Mouse (Mus musculus): ENCODE measurements around the gene Ly6g5b.
"Not testable (repeated sequence)": the region's sequence is repeated elsewhere in the genome, so short reads cannot be mapped to it uniquely, and the experiment has no call there.

Ly6g5b gene

DNA sequence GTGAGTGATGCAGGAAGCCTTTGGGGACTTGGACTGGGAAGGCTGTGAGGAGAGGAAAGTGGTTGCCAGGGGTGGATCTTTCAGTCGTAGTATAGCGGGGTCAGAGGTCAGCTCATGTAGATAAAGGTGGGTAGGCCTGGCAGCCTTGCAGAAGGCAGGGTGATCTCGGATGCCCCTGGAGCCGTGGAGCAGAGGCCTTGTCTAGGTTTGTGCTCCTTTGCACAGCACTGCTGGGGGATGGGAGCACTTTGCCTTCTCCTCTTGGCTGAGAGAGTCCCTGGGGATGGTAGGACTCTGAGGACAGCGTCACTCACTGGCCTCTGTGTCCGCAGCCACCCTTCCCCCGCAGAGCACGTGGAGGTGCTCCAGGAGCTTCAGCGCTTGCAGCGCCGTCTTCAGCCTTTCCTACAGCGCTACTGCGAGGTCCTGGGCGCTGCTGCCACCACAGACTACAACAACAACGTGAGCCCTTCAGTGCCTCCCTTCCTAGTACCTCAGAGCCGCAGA, 25.3 kb upstream of the Ly6g5b start:
- intact Hi-C loops (cut with DNase I), result no loop called here

DNA sequence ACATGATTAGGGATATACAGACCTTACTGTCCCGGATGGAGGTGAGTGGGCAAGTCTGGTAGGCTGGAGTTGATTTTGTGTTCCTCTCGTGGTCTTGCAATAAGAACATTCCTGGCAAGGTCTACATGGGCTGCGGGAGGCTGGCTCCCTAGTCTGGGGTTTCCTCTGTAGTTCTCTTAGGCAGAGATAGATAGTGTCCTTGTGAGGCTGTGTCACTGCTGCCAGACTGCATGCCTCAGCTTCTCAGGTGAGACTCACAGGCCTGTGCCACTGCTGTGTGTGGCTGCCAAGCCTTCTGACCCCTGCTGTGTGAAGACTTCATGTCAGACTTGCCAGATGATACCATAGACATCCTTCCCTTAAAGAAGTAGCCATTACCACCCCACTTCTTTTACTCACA, 24.0 kb upstream of the Ly6g5b start:
- intact Hi-C loops (cut with DNase I), result no loop called here

DNA sequence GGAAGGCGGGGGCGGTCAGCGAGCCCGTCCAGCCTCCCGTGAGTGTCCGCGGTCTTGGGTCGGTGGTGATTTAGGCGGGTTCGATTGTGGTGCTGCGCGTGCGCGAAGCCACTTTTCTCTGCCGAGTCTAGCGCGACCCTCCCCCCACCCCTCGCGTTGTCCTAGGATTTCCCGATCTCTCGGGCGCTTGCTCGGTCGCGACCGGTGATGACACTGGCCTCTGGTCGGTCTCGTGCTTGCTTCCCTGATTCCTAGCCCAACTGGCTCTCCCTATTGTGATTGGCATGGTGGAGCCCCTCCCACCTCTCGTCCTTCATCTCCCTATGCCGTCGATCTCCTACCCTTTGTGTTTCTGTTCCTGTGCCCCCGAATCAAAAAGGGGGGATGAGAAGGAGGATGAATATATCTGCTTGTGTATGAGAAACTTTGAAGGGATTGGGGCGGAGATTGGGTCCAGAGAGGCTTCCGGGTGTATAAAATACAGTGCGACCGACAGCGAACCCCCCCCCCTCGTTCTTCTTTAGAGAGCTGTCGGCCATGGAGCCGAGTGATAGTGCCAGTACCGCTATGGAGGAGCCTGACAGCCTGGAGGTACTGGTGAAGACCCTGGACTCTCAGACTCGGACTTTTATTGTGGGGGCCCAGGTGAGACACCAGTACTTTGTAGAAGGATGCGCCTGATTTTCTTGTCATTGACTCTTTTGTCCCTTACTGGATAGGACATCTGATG, 20.5 kb upstream of the Ly6g5b start:
- intact Hi-C loops (cut with DNase I), result no loop called here

DNA sequence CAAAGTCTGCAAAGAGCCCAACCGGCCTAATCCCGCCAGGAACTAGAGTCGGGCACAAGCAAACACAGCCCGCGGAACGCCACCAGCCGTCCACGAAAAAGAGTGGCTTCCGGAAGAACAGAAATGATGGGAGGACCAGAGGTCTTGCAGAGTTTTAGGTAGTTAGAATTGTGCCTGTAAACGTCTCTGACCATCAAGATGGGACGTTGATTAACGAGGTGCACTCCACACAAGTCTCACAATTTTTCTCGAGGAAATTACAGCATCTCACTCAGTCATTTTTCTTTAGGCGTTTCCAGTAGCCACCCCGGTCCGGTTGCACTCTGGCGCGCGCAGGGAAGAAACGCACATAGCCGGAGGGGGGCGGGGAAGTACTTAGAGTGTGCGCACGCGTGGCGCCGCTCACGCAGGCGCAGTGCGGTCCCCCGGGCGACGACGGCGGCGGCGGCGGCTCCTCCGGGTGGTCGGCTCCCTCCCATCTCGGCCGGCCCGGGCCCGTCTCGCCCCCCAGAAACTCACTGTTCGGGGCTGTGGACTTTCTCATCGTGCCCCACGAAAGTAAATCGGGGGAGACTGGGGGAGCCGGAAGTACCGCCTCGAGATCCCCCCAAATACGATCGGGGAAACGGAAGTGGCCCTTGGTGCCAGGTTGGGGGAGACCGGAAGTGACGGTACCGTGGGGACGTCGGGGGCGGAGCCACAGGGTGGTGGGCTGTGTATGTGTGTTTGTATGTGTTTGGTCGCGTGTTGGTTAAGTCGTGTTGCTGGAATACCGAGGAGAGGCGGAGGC, 19.8 kb upstream of the Ly6g5b start, which contains the start of gene Bag6:
Bag6 (plus strand) TSS at position 378 of the 790 bp plus-strand sequence.
- intact Hi-C loops (cut with DNase I), result no loop called here

DNA sequence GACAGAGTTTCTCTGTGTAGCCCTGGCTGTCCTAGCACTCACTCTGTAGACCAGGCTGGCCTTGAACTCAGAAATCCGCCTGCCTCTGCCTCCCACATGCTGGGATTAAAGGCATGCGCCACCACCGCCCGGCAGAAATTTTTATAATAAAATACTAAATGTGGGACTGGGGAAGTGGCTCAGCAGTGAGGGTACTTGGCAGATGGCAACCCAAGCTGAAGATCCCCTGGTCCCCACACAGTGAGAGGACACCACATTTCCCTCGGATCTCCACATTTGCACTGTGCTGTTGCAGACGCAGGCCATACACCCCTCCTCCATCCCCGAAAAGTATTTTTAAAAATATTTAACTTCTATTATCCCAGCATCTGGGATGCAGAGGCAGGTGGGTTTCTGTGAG, 18.3 kb upstream of the Ly6g5b start:
- intact Hi-C loops (cut with DNase I), result no loop called here

DNA sequence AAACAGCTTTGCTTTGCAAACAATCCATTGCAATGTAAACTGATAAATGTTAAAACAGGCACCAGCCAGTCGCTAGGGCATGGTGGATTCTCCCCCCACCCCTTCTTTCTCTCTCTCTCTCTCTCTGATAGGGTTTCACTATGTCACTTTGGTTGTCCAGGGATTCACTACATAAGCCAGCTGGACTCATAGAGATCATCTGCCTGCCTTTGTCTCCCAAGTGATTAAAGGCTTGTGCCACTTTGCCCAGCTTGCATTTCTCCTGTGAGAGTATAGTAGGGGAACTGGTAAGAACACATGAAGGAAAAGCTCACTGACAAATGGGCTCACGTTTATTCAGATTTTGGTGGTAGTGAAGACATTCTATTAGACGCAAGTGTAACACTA, 16.9 kb upstream of the Ly6g5b start:
- intact Hi-C loops (cut with DNase I), result no loop called here

DNA sequence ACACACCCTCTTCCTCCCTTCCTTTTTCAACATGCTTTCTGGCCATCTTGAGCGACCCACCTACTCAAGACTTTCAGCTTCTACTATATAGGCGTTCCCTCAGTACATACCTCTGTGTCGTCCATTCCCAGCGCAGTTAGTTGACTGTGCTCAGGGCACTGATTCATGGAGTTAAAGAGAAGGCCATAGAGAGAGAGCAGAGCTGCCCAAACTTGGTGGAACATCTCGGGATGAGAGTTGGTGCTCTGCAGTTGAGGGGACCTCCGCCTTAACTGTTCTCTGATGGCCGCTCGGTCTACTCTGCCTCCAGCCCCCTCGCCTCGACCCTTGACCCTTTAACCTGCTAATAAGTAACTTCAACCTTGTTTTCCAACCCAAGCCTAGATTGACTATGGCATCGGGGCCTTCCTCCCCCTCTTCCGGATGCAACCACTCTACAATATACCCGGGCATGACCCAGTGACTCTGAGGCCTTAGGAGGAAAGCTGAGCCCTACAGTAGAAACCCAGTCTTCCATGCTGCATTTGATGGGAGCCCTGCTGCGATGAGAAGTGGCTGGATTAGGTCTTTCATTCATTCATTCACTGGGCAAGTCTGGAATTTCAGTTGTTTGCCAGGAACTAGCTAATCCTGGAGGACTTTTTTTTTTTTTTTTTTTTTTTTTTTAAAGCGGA, 16.4 kb upstream of the Ly6g5b start, which contains the start of gene Apom:
Apom (minus strand) TSS at position 551 of the 674 bp plus-strand sequence.
- intact Hi-C loops (cut with DNase I), result no loop called here

DNA sequence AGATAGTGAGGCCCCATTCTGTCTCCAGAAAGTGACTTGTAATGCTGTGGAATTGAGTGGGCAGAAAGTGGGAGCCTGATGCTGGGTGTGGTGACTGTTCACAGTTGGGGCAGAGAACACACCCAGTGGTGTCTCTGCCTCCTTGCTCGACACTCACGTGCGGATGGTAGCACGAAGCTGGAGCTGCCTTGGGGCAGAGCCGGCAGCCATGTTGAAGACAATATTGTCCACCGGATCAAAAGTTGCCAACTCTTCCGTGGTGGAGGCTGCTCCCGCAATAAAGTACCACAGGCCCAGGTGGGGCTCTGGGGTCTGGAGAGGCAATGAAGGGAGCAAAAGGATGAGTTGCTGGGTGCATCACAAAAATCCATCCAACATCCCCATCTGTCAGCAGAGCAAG, 15.8 kb upstream of the Ly6g5b start:
- intact Hi-C loops (cut with DNase I), result no loop called here

DNA sequence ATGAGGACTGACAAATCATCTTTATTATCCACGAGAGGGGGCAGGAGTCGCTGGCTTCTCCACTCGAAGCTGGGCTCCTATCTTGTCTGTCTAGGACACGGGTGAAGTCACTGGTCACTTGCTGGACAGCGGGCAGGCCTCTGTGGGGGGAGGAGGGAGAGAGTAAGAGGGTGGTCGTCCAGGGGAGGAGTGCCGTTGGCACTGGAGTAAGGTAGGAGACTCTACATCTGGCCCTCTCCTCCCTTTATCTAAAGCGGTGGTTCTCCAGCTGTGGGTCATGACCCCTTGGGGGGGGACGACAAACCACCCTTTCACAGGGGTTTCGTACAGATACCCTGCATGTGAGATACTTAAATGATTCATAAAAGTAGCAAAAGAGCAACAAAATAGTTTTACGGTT, 13.8 kb upstream of the Ly6g5b start:
- intact Hi-C loops (cut with DNase I), result no loop called here

DNA sequence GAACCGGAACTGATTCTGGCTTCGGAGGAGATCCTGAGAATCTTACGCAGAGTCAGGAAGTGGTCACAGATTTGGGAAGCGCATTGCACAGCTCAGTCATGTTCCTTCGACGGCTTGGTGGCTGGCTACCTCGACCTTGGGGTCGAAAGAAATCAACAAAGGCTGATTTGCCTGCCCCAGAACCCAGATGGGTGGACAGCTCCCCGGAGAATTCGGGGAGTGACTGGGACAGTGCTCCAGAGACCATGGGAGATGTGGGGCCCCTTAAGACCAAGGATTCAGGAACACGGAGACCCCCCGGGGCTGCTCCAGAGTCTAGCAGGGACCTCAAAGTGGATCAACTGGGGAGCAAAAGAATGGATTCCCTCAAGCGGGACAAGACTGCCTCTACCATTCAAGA, 11.8 kb upstream of the Ly6g5b start:
- intact Hi-C loops (cut with DNase I), result no loop called here

DNA sequence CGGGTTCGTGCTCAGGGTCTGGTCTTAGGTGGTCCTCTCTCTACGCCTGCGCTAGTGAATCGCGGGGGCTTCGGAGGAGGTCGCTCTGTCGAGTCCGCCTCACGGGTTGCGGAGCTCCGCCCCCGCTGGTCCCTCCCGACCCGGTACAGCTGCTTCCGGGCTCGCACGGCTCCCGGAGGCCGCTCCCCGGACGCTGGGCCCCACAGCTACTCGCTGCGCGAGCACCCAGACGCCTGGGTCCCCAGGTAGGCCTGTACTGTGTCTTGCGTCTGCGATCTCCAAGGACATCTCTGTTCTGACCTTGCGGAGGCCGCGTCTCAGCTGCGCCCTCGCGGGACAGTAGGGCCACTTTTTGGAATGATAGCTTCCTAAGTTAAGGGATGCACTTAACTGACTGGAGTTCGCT, 11.0 kb upstream of the Ly6g5b start, which contains the start of gene D17H6S53E:
D17H6S53E (plus strand) TSS at position 168 of the 406 bp plus-strand sequence.
- intact Hi-C loops (cut with DNase I), result no loop called here

DNA sequence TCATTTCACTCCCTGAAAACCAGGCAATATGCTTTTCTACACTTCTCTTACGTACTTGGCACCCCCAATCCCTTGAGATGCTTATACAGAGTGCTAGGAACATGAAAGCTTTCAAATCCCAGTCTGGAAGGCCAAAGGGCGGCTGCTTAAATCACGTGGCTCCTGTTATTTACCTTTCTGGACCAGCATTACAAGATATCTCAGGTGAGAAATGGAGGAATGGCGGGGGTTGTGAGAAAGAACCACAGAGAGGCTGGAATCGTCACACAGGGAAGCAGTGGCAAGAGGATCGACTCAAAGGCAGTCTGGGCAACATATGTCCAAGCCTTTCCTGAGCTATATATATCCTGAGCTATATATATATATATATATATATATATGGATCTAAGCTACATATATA, 10.3 kb upstream of the Ly6g5b start:
- intact Hi-C loops (cut with DNase I), result no loop called here

DNA sequence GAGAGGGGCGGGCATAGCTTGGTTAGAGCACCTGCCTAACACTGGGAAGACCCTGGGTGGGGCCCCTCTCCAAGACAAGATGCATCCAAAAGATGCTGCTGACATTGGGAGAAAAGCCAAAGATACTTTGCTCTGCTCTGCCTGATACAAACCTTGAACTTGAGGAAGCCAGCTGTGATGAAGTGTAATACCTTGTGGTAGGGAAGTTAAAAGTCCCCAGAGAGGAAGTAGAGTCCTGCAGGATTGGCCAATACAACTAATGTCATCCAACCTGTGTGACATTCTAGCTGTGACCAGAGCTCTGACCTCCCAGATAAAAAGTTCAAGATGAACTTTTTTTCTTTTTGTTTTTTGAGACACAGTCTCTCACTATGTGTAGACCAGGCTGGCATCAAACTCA, 9.9 kb upstream of the Ly6g5b start:
- intact Hi-C loops (cut with DNase I), result no loop called here

DNA sequence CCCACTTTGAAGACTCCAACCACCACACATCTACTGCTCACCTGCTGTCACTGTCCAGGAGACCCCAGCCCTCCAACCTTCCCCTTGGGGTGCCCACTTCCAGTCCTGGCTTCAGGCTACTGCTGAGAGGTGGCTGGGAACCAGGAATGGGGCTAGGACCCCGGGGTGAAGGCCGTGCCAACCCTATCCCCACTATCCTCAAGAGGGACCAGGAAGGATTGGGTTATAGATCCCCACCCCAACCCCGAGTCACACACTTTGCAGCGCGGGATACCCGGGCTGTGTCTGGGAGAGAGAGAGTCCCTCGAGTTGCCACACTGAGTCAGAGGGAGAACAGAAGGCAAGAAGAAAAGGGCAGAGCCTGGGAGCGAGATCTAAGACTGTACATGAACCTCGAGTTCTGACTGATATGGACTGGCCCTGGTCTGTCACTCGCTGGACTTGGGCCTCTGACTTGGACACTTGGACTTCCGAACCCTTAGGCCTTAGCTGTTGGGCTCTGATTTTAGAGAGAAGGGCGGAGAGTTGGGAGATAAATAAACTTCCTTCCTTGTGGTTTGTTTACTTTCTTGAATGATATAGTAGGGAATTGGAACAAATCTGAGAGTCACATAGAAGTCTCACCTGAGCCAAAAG, 9.2 kb upstream of the Ly6g5b start:
- intact Hi-C loops (cut with DNase I), result not testable (repeated sequence)

DNA sequence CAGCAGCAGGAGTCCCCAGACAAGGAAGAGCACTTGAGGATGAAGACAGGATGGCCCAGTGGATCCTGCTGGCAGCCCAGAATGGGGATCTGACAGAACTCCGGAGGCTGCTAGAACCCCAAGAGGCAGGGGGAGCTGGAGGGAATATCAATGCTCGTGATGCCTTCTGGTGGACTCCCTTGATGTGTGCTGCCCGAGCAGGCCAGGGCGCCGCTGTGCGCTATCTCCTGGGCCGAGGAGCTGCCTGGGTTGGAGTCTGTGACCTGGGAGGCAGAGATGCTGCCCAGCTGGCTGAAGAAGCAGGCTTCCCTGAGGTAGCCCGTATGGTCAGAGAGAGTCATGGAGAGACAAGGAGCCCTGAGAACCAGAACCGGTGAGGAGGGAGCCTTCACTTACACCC, 8.1 kb upstream of the Ly6g5b start:
- intact Hi-C loops (cut with DNase I), result not testable (repeated sequence)

DNA sequence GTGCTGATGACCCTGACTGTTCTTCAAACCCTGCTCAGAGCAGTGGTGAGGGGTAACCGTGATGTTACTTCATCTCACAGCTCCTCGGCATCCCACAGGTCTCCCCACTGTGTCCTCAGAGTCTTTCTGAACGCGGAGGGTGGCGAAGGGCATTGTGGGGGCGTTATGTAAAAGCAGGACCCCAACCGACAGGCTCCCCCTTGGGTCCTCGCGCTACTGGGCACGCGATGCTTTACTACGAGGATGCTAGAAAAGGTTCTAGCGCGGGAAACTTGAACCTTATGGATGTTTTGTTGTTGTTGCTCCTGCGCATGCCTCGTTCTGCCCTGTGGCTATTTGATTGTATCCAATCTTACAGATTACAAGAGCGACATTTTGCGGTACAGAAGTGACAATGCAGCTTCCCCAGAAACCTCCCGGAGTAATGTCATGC, 6.7 kb upstream of the Ly6g5b start, which contains the start of gene Csnk2b:
Csnk2b (minus strand) TSS at position 183 of the 433 bp plus-strand sequence.
- intact Hi-C loops (cut with DNase I), result no loop called here

DNA sequence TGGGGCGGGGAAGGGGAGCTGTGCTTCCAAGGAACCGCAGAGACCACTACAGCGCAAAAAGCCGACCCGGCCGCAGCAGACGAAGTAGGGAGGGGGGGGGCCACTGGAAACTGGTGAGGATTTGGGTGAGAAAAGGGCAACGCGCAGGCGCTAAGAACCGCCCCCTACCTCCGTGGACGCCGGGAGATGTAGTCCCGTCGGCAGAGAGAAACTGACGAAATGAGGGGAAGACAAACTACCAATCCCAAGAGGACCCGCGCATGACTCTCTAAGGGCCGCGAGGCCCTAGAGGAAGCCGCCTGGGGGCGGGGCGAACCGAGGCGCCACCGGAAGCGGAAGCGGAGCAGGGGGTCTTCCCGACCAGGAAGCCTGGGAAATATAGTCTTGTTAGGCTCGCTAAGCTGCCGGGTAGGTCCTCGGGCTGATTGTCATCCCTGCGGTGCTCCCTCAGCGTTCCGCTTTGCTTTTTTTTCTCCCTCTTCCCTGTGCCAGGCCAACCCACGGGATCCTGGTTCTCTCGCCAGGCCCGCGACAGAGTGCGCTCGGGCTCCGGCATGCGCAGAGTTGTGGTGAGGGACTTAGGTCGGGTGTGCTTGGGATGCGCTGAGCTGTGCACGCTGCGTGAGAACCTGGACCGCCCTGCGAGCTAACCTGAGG, 6.0 kb upstream of the Ly6g5b start, which contains the start of gene Gpank1:
Gpank1 (plus strand) TSS at position 313 of the 657 bp plus-strand sequence.
- intact Hi-C loops (cut with DNase I), result no loop called here

DNA sequence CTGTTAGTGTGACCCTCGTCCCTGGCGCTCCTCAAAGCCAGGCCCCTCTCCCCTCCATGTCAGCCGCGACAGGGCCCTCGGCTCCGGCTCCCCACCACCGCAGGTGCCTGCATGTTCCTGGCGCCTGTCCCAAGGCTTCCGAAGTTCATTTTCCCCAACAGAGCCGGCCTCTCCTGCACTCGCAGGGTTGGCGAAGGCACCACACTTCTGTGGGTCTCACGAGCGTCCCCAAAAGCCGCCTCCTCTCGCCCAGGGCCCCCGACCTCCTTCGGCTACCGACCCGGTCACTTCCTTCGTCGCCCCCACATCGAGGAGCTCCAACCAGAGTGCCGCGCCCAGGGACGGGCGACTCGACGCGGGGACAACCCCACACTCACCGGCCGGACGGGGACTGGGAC, 5.5 kb upstream of the Ly6g5b start:
- intact Hi-C loops (cut with DNase I), result no loop called here

DNA sequence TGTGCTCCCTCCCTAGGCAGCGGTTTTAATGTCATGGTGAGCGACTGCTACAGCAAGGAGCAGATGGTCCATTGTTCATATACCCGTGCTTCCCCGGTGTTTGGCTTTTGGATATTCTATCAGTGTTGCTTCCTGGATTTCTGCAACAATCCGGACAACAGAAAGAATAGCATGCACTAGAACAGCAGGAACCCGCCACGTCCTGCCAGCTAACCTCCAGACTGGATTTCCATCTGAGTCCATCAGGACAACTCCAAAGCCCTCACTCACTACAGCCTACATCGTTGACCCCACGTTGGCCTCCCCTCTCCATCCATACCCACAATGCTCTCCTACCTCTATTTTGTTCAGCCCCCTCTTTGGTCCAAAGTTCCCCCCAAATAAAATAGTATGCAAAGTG, 3.5 kb downstream of the Ly6g5b start:
- intact Hi-C loops (cut with DNase I), result no loop called here

DNA sequence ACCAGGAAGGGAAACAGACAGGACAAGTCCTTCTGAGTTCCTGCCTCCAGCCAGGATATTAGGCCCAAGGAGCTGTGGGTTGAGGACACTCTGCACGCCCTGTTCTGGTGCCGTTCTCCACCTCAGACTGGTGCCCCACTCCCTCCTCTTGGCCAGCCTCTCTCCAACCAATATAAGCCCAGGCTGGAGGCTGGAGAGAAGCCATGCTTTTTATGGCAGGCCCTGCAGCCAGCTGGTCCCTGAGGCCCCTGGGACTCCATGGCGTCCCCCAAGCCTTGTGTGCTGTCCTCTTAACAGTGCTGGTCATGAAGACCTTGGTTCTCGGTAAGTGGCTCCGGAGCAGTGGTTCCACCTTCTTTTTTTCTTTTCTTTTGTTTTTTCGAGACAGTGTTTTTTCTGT, 7.1 kb downstream of the Ly6g5b start, which contains the start of gene Ly6g5c:
Ly6g5c (plus strand) TSS at position 183 of the 400 bp plus-strand sequence.
- intact Hi-C loops (cut with DNase I), result loop anchor here (5.0 kb wide), 1 partner anchor 86 kb away; no protein-coding TSS in a partner anchor

All from adrenal gland (tissue).